Mouse (Mus musculus) frontal cortex, adult 2 months (tissue): Measurements from ENCODE around the gene Fmc1. TPM values are rescaled to one million over a fixed set of nuclear protein-coding genes. Genes with fewer than 3 reads are reported as not detected.
"Not testable (repeated sequence)": the region's sequence is repeated elsewhere in the genome, so short reads cannot be mapped to it uniquely, and the experiment has no call there.

ENCODE experiments used
- DNase-seq, 2 experiments: peaks; one replicate each; pipeline ENCODE4 v3.0.0; 2022; ENCODE audit warnings: low spot score in 1 of 2; ENCODE audit errors: extremely low spot score in 1 of 2
- polyA plus RNA-seq: library from polyadenylated mRNA; depleted of rRNA; stranded (reverse); fragments of >200 nt; gene quantifications from 2 replicates; pipeline ENCODE4 v1.2.3, GENCODE M21; 2012; rRNA removed

Gene Fmc1
- polyA plus RNA-seq, result 122 and 132 TPM in 2 replicates

DNA sequence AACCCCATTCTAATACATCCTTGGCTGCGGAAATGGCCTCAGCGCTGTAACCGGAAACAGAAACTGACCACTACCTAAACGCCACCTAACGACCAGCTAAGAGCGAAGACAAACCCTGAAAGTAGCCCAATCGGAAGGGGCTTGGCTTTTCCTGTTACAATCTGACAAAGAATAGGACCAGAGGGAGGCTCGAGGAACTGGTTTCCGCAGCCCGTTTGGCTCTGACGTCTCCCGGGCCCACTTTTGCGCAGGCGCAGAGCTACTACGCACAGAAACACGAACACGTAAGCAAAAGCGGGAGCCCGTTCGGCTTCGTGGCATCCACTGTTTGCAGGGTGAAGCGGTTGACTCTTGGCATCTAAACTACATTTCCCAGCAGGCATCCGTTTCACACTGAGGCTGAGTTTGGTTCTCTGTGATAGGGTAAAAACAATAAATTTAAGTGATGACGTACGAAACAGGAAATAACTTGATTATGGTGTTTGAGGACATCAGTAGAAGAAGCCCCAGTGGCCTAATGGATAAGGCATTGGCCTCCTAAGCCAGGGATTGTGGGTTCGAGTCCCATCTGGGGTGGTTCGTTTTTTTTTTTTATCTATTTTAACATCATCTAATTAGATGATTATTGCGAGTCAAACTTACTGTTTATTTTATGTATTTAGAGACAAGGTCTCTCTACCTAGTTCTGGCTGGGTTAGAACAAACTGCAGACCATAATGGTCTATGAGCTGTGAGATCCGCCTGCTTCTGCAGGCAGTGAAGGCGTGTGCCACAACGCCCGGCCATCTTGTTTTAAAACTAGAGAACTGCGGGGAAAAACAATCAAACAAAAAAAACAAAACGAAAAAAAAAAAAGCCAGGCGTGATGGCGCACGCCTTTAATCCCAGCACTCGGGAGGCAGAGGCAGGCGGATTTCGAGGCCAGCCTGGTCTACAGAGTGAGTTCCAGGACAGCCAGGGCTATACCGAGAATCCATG is at the start of gene Fmc1:
Fmc1 (plus strand) TSS at position 75 of the 978 bp plus-strand sequence.
- peak; percentile 99 to 100 for DNase-seq

- peak in 1 of 2 experiments; percentile 60 for DNase-seq
These were observed 40.8 kb upstream of the Fmc1 start for GRCm38 (mm10) chr6:38492550-38492949.

- no peak for DNase-seq
These were observed 37.7 kb upstream of the Fmc1 start for GRCm38 (mm10) chr6:38495641-38496040.

GRCm38 (mm10) chr6:38512096-38512495 is 21.2 kb upstream of the Fmc1 start:
- DNase-seq, result no peak

- no peak for DNase-seq
These were observed 20.5 kb upstream of the Fmc1 start for GRCm38 (mm10) chr6:38512830-38513229.

DNA sequence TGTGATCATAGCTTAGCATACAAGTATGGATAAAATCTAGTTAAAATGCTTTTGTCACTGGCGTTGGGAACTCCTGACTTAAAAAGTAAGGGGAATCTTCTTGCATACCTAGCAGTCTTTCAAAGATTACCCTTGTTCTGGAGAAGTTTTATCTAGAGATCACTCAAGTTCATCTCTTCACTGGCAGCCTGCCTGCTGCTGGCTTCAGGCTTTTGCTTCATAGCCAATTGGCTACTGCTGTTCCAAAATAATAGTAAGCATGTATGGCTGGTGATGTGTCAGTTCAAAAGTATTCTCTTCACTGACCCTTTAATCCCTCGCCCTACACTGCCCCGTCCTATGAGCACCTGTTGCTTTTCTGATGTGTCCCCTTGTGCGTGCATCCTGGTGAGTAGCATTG is 18.1 kb upstream of the Fmc1 start:
- DNase-seq, result no peak

DNA sequence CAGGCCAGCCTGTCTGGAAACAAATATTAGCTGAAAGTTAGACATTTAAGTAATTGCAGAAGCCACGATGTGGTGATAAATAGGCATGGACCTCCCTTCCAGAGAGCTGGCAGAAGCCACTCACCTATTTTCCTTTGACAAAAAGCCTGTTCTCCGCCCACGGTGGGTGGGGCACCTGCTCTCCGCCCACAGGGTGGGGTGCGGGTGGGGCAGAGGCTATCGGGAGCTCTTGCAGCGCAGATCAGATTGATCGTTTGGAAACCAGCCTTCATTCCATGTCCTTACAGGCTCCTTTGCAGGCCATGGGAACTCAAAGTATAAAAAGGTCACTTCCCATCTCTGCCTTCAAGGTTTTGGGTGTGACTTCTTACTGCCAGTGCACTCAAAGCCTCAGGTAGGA is 9.5 kb upstream of the Fmc1 start:
- DNase-seq, result no peak

DNA sequence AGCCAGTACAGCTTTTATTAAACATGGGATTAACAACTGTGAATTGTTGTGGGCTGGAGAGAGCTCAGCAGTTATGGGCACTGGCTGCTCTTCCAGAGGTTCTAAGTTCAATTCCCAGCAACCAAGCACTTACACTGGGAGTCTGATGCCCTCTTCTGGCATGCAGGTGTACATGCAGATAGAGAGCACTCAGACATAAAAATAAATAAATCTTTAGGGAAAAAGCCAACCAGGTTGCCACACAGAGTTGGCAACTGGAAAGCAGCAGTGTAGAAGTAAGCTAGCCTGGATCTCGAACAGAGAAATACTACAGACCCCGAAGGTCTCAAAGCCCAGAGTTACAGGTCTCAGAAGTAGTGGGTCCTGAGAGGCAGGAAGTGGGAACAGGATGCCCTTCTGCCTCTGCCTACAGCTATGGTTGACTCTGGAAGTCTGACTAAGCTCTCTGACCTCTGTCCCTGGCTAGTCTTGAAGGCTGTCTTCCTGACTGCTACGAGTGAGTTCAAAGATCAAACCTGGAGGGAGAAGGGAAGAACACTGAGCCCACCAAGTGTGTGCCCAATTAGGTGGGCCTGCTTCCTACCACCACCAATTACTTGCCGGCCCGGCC is 2.0 kb upstream of the Fmc1 start:
- peak in 1 of 2 experiments; percentile 22 for DNase-seq

DNA sequence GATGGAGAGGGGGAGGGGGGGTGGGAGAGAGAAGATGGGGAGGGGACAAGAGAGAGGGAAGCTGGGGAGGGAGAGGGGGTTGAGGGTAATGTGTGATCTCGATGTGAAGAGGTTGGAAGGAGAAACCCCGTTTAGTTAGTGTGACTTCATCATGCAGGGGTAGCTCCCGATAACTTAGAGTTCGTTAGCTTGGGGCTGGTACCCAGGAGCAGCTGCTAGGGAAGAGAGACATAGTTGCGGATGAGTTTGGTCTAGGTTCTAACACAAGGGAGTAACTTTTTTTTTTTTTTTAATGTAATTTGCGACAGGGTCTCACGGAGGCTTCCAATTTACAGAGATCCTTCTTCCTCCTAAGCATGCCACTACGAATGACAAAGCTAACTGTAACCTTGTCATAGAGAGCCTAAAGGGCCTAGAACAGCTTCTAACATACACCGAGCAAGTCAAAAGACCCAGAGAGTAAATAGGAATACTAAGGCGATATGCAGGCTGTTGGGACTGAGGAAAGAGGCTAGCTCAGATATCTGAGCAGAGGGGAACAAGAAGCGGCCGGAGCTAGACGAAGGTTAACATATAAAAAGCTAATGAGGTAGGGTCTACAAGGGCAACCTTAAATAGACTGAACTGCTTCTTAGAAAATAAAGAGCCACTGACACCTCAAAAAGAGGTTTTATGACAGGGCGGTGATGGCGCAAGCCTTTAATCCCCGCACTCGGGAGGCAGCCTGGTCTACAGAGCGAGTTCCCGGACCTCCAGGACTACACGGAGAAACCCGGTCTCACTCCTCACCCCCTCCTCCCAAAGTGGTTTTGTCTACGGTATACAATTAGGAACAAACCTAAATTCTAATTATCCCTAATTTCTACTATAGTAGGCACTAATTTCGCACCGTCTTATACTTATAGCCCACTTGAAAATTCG is 542 bp upstream of the Fmc1 start:
- peak in 1 of 2 experiments; percentile 26 for DNase-seq

GRCm38 (mm10) chr6:38534640-38535365 is 1.5 kb downstream of the Fmc1 start:
- peak; percentile 87 to 99 for DNase-seq

- DNase-seq, result no peak
These were observed 2.0 kb downstream of the Fmc1 start for GRCm38 (mm10) chr6:38535366-38535690.

DNA sequence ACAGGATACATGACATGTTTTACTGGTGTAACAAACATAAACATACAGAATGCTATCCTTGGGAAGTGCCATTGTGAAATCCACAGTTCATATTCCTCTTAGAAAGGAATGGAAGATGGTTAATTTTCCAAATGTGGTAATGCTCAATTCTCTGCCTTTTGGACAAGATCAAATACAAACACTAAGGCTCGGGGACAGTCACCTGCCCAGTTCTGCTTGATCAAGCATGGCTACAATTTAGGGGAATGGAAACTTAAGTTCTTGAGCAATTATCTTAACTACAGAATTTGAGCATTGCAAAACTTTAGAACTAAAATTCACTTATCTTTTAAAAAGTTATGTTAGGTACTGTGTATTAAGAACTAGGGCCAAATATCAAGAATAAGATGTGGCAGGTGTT is 2.5 kb downstream of the Fmc1 start:
- DNase-seq, result no peak

GRCm38 (mm10) chr6:38544141-38544540 is 10.8 kb downstream of the Fmc1 start:
- DNase-seq, result not testable (repeated sequence)

DNA sequence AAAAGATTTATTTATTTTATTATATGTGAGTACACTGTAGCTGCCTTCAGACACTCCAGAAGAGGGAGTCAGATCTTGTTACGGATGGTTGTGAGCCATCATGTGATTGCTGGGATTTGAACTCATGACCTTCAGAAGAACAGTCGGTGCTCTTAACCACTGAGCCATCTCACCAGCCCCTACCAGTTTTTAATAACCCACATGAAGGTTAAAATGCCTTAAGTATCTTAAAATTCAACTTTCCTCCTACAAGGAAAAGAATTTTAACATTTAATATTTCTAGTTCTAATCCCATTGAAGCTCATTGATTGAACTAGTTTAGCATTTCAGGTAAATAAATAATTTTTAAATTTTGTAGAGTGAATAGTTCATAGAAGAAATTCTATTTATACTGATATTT is 13.7 kb downstream of the Fmc1 start:
- DNase-seq, result not testable (repeated sequence)

GRCm38 (mm10) chr6:38547707-38548106 is 14.4 kb downstream of the Fmc1 start:
- DNase-seq, result no peak

DNA sequence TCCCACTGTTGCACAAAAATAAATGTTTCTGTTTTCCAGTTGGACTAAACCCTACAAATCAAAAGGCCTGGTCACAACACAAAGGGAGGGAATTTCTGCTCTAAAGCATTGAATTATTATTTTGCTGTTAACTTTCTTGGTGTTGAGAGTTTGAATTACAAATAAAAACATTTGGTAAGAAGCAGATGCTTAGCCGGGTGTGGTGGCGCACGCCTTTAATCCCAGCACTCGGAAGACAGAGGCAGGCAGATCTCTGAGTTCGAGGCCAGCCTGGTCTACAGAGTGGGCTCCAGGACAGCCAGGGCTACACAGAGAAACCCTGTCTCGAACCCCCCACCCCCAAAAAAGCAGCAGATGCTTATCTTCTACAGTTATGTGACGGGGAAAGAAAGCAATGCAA is 15.3 kb downstream of the Fmc1 start:
- not testable (repeated sequence) for DNase-seq

DNA sequence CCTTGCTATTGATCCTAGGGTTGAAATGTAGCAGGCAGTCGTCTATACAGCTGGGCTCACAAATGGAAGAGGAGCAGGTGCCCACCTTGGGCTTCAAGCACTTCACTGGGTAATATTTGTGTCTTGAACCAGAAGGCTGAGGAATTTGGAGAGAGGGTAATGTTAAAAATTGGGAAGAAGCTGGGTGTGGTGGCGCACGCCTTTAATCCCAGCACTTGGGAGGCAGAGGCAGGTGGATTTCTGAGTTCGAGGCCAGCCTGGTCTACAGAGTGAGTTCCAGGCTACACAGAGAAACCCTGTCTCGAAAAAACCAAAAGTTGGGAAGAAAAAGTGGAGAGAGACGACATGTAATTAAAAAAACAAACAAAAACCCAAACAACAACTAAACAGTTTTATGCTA is 16.5 kb downstream of the Fmc1 start:
- not testable (repeated sequence) for DNase-seq

GRCm38 (mm10) chr6:38550250-38551061 is 17.2 kb downstream of the Fmc1 start:
- DNase-seq, result peak; percentile 41 to 62
